Mouse (Mus musculus): ENCODE measurements around the gene H2al1g.
"Not testable (repeated sequence)": the region's sequence is repeated elsewhere in the genome, so short reads cannot be mapped to it uniquely, and the experiment has no call there.

The H2al1g gene

GRCm38 (mm10) chrX:11317956-11318355 is at the start of gene H2al1g:
Gene H2al1g, plus strand, starts transcription at chrX:11318256.
- CTCF ChIA-PET: not testable (repeated sequence)

- CTCF ChIA-PET: no interaction called here
Observed at GRCm38 (mm10) chrX:11269074-11269473, 49.0 kb upstream of the H2al1g start.

GRCm38 (mm10) chrX:11273190-11273589 is 44.9 kb upstream of the H2al1g start:
- CTCF ChIA-PET: no interaction called here

GRCm38 (mm10) chrX:11277083-11277482 is 41.0 kb upstream of the H2al1g start:
- CTCF ChIA-PET: no interaction called here

- CTCF ChIA-PET: no interaction called here
Observed at GRCm38 (mm10) chrX:11280741-11281140, 37.3 kb upstream of the H2al1g start.

- CTCF ChIA-PET: no interaction called here
Observed at GRCm38 (mm10) chrX:11288306-11288882, 29.7 kb upstream of the H2al1g start.

GRCm38 (mm10) chrX:11289244-11289643 is 28.8 kb upstream of the H2al1g start:
- CTCF ChIA-PET: no interaction called here

- CTCF ChIA-PET: not testable (repeated sequence)
Observed at GRCm38 (mm10) chrX:11298957-11299356, 19.1 kb upstream of the H2al1g start, which contains the start of gene H2al1a. Gene H2al1a, plus strand, starts transcription at chrX:11299257.

- CTCF ChIA-PET: not testable (repeated sequence)
Observed at GRCm38 (mm10) chrX:11302132-11302531, 15.9 kb upstream of the H2al1g start, which contains the start of gene H2al1b. Gene H2al1b, plus strand, starts transcription at chrX:11302432.

GRCm38 (mm10) chrX:11305355-11305754 is 12.7 kb upstream of the H2al1g start, which contains the start of gene H2al1c:
Gene H2al1c, plus strand, starts transcription at chrX:11305655.
- CTCF ChIA-PET: not testable (repeated sequence)

GRCm38 (mm10) chrX:11308524-11308923 is 9.5 kb upstream of the H2al1g start, which contains the start of gene H2al1d:
Gene H2al1d, plus strand, starts transcription at chrX:11308824.
- CTCF ChIA-PET: not testable (repeated sequence)

- CTCF ChIA-PET: not testable (repeated sequence)
Observed at GRCm38 (mm10) chrX:11311634-11312033, 6.4 kb upstream of the H2al1g start, which contains the start of gene H2al1e. Gene H2al1e, plus strand, starts transcription at chrX:11311934.

GRCm38 (mm10) chrX:11314858-11315257 is 3.2 kb upstream of the H2al1g start, which contains the start of gene H2al1f:
Gene H2al1f, plus strand, starts transcription at chrX:11315158.
- CTCF ChIA-PET: not testable (repeated sequence)

- CTCF ChIA-PET: not testable (repeated sequence)
Observed at GRCm38 (mm10) chrX:11321192-11321591, 3.1 kb downstream of the H2al1g start, which contains the start of gene H2al1h. Gene H2al1h, plus strand, starts transcription at chrX:11321492.

GRCm38 (mm10) chrX:11324359-11324758 is 6.3 kb downstream of the H2al1g start, which contains the start of gene H2al1i:
Gene H2al1i, plus strand, starts transcription at chrX:11324659.
- CTCF ChIA-PET: not testable (repeated sequence)

- CTCF ChIA-PET: not testable (repeated sequence)
Observed at GRCm38 (mm10) chrX:11327522-11327921, 9.5 kb downstream of the H2al1g start, which contains the start of gene H2al1j. Gene H2al1j, plus strand, starts transcription at chrX:11327822.

- CTCF ChIA-PET: no interaction called here
Observed at GRCm38 (mm10) chrX:11345762-11346161, 27.7 kb downstream of the H2al1g start.

- CTCF ChIA-PET: no interaction called here
Observed at GRCm38 (mm10) chrX:11346756-11347155, 28.7 kb downstream of the H2al1g start.

- CTCF ChIA-PET: no interaction called here
Observed at GRCm38 (mm10) chrX:11360823-11361222, 42.8 kb downstream of the H2al1g start.

- CTCF ChIA-PET: no interaction called here
Observed at GRCm38 (mm10) chrX:11361261-11361660, 43.2 kb downstream of the H2al1g start.

GRCm38 (mm10) chrX:11363890-11364289 is 45.8 kb downstream of the H2al1g start:
- CTCF ChIA-PET: no interaction called here

- CTCF ChIA-PET: no interaction called here
Observed at GRCm38 (mm10) chrX:11365151-11365550, 47.1 kb downstream of the H2al1g start.

Measured in spleen, embryonic (tissue).